Mouse (Mus musculus) heart, embryonic 16.5 days (tissue): ENCODE measurements around the gene Cenpx. TPM values are rescaled to one million over a fixed set of nuclear protein-coding genes. Genes with fewer than 3 reads are reported as not detected.

Experiments used
- ATAC-seq: fragments of 200-750 bp; cut with Nextera tagmentation; replicated peaks from 2 replicates; pipeline ENCODE4 v1.8.0; 2017; ENCODE audit warnings: moderate number of reproducible peaks; ENCODE audit not compliant: insufficient read depth, low FRiP score; ENCODE audit errors: extremely low read depth
- H3K27ac ChIP-seq: fragments of 300-500 bp; sonication (generic); 2 replicates; pipeline ENCODE4 v1.5.1; 2014; ENCODE audit warnings: mild to moderate bottlenecking, low read length, control low read depth, moderate library complexity
- H3K27me3 ChIP-seq: fragments of 300-500 bp; sonication (generic); 2 replicates; pipeline ENCODE4 v1.6.1; 2014; ENCODE audit warnings: low read length, mixed read lengths; ENCODE audit not compliant: control insufficient read depth, insufficient read depth
- H3K36me3 ChIP-seq: fragments of 300-500 bp; sonication (generic); 2 replicates; pipeline ENCODE4 v1.6.1; 2014; ENCODE audit not compliant: control insufficient read depth, insufficient read depth
- H3K4me1 ChIP-seq: fragments of 300-500 bp; sonication (generic); 2 replicates; pipeline ENCODE4 v1.6.1; 2014; ENCODE audit warnings: low read length, mixed read lengths; ENCODE audit not compliant: control insufficient read depth, insufficient read depth
- H3K4me2 ChIP-seq: fragments of 300-500 bp; sonication (generic); 2 replicates; pipeline ENCODE4 v1.6.1; 2014; ENCODE audit warnings: low read depth, mild to moderate bottlenecking, control low read depth, low read length
- H3K4me3 ChIP-seq: fragments of 300-500 bp; sonication (generic); 2 replicates; pipeline ENCODE4 v1.5.1; 2014; ENCODE audit warnings: mild to moderate bottlenecking, control low read depth, low read length
- H3K9ac ChIP-seq: fragments of 300-500 bp; sonication (generic); 2 replicates; pipeline ENCODE4 v1.6.1; 2014; ENCODE audit warnings: low read length, control low read depth
- H3K9me3 ChIP-seq: fragments of 300-500 bp; sonication (generic); replicated peaks from 2 replicates; pipeline ENCODE4 v1.6.1; 2016; ENCODE audit warnings: low read length; ENCODE audit not compliant: control insufficient read depth
- WGBS: fragments of 180-500 bp; shearing (Covaris S2); extraction: QIAGEN DNeasy Blood & Tissue Kit; methylation state at CpG from one replicate; pipeline ENCODE4 v1.1.7; 2014; 5-methylcytosine and 5-hydroxymethylcytosine counted together
- polyA plus RNA-seq: library from polyadenylated mRNA; unstranded; fragments of >200 nt; fragmentation: Nextera tagmentation; extraction: Ambion mirVana; gene quantifications from 2 replicates; pipeline ENCODE4 v1.2.1, GENCODE M21; 2015

Cenpx gene
- polyA plus RNA-seq, 1 experiment from 2014 or later = 107 TPM

- Histone ChIP-seq H3K36me3 (peaks cover 11% of the 10 kb centered on the region), H3K9me3 (no peaks in the 10 kb centered on the region), H3K4me2 (no peak overlapping the region), H3K4me3 (no peak overlapping the region), H3K27me3 (no peaks in the 10 kb centered on the region), H3K4me1 (peaks cover 26% of the 10 kb centered on the region), H3K9ac (no peak overlapping the region), H3K27ac (peak overlapping the region; percentile 53)
- 62% methylated on average over 4 of the region's 4 CpGs for WGBS
- ATAC-seq = peak; percentile 49; the same call in 1 of the 2 replicates
Measured at GRCm38 (mm10) chr11:120692471-120693011, 21.0 kb downstream of the Cenpx start.

GRCm38 (mm10) chr11:120689365-120689764 lies 24.2 kb downstream of the Cenpx start:
- Histone ChIP-seq H3K36me3 (peaks cover 23% of the 10 kb centered on the region), H3K4me3 (no peak overlapping the region), H3K27me3 (no peaks in the 10 kb centered on the region), H3K4me1 (peaks cover 17% of the 10 kb centered on the region), H3K9me3 (no peaks in the 10 kb centered on the region), H3K4me2 (no peak overlapping the region), H3K27ac (no peak overlapping the region), H3K9ac (no peak overlapping the region)
- no peak for ATAC-seq
- WGBS = 77% methylated on average over 3 of the region's 3 CpGs

- Histone ChIP-seq H3K27me3 (no peaks in the 10 kb centered on the region), H3K27ac (peak overlapping the region; percentile 45), H3K9me3 (no peaks in the 10 kb centered on the region), H3K4me3 (no peak overlapping the region), H3K9ac (no peak overlapping the region), H3K4me2 (no peak overlapping the region), H3K36me3 (peaks cover 23% of the 10 kb centered on the region), H3K4me1 (peaks cover 6% of the 10 kb centered on the region)
- WGBS = 81% methylated on average over 20 of the region's 20 CpGs
- no peak for ATAC-seq
Measured at GRCm38 (mm10) chr11:120686650-120687272, 26.8 kb downstream of the Cenpx start.

- Histone ChIP-seq H3K4me2 (no peak overlapping the region), H3K4me3 (no peak overlapping the region), H3K36me3 (peaks cover 26% of the 10 kb centered on the region), H3K27me3 (no peaks in the 10 kb centered on the region), H3K27ac (no peak overlapping the region), H3K9me3 (no peaks in the 10 kb centered on the region), H3K4me1 (peaks cover 5% of the 10 kb centered on the region; the same call in 1 of the 2 replicates), H3K9ac (no peak overlapping the region)
- ATAC-seq = no peak
- 69% methylated on average over 2 of the region's 2 CpGs for WGBS
Measured at GRCm38 (mm10) chr11:120684660-120685059, 28.9 kb downstream of the Cenpx start.

- H3K4me2 ChIP-seq = no peak overlapping the region
- peaks cover 5% of the 10 kb centered on the region; the same call in 1 of the 2 replicates for H3K4me1 ChIP-seq
- 83% methylated on average over 2 of the region's 2 CpGs for WGBS
- no peak for ATAC-seq
- H3K9ac ChIP-seq = no peak overlapping the region
- no peaks in the 10 kb centered on the region for H3K9me3 ChIP-seq
- H3K27me3 ChIP-seq = no peaks in the 10 kb centered on the region
- H3K36me3 ChIP-seq = peaks cover 23% of the 10 kb centered on the region
- no peak overlapping the region for H3K27ac ChIP-seq
- no peak overlapping the region for H3K4me3 ChIP-seq
Measured at GRCm38 (mm10) chr11:120684086-120684485, 29.5 kb downstream of the Cenpx start.

GRCm38 (mm10) chr11:120683536-120683935 lies 30.0 kb downstream of the Cenpx start:
- no peak for ATAC-seq
- H3K4me1 ChIP-seq = peaks cover 5% of the 10 kb centered on the region; the same call in 1 of the 2 replicates
- H3K9ac ChIP-seq = no peak overlapping the region
- H3K27ac ChIP-seq = no peak overlapping the region
- no peaks in the 10 kb centered on the region for H3K27me3 ChIP-seq
- peaks cover 25% of the 10 kb centered on the region for H3K36me3 ChIP-seq
- H3K9me3 ChIP-seq = no peaks in the 10 kb centered on the region
- WGBS = 91% methylated on average over 3 of the region's 3 CpGs
- H3K4me3 ChIP-seq = no peak overlapping the region
- no peak overlapping the region for H3K4me2 ChIP-seq

GRCm38 (mm10) chr11:120682683-120683082 lies 30.9 kb downstream of the Cenpx start:
- Histone ChIP-seq H3K27ac (no peak overlapping the region), H3K9me3 (no peaks in the 10 kb centered on the region), H3K4me3 (no peak overlapping the region), H3K9ac (no peak overlapping the region), H3K4me2 (no peak overlapping the region), H3K27me3 (no peaks in the 10 kb centered on the region), H3K36me3 (peaks cover 31% of the 10 kb centered on the region), H3K4me1 (peaks cover 5% of the 10 kb centered on the region; the same call in 1 of the 2 replicates)
- no peak for ATAC-seq
- 93% methylated on average over 5 of the region's 5 CpGs for WGBS

GRCm38 (mm10) chr11:120679909-120680308 lies 33.6 kb downstream of the Cenpx start:
- Histone ChIP-seq H3K4me2 (no peak overlapping the region), H3K9ac (no peak overlapping the region), H3K27me3 (no peaks in the 10 kb centered on the region), H3K9me3 (no peaks in the 10 kb centered on the region), H3K4me3 (no peak overlapping the region), H3K27ac (no peak overlapping the region), H3K36me3 (peaks cover 22% of the 10 kb centered on the region), H3K4me1 (peaks cover 6% of the 10 kb centered on the region; the same call in 1 of the 2 replicates)
- WGBS = 65% methylated on average over 3 of the region's 3 CpGs
- peak; percentile 58; the same call in 1 of the 2 replicates for ATAC-seq

GRCm38 (mm10) chr11:120676951-120677350 lies 36.6 kb downstream of the Cenpx start:
- ATAC-seq = no peak

More at GRCm38 (mm10) chr11:120676951-120677350, 36.6 kb downstream of the Cenpx start:
- Histone ChIP-seq H3K9ac (no peak overlapping the region), H3K4me3 (no peak overlapping the region), H3K36me3 (peaks cover 22% of the 10 kb centered on the region), H3K9me3 (no peaks in the 10 kb centered on the region), H3K4me2 (no peak overlapping the region), H3K4me1 (peaks cover 10% of the 10 kb centered on the region), H3K27ac (no peak overlapping the region), H3K27me3 (no peaks in the 10 kb centered on the region)
- WGBS = 79% methylated on average over 4 of the region's 4 CpGs
